Mouse (Mus musculus): Measurements from ENCODE around the gene Mtrf1. TPM values are rescaled to one million over a fixed set of nuclear protein-coding genes. Genes with fewer than 3 reads are reported as not detected.

Gene Mtrf1
- total and polyA plus RNA-seq, 3 experiments, result 8.2 to 21.1 (median 12.4) TPM

- H3K4me2 ChIP-seq (ENCODE audit: insufficient read depth, low read depth, poor library complexity, severe bottlenecking), result no peak overlapping the region
- no peaks in the 10 kb centered on the region for H3K79me2 ChIP-seq (replicated peaks; ENCODE audit: control insufficient read depth, extremely low read depth, insufficient read depth, poor library complexity, severe bottlenecking)
- H3K9me3 ChIP-seq (replicated peaks; ENCODE audit: low read length), result no peaks in the 10 kb centered on the region
- H3K9ac ChIP-seq (ENCODE audit: insufficient read depth, low read depth), result no peak overlapping the region
- H3K27me3 ChIP-seq (replicated peaks), result no peaks in the 10 kb centered on the region
- no peak for DNase-seq (ENCODE audit: extremely low read depth)
- no peak for TF ChIP-seq SIN3A (IDR thresholded peaks at IDR 0.05; ENCODE audit: low read length)
- TF ChIP-seq IRF4 (IDR thresholded peaks at IDR 0.05; ENCODE audit: low read depth, low read length), result no peak
- no peak for TF ChIP-seq CHD2 (IDR thresholded peaks at IDR 0.05; ENCODE audit: low read length)
- no peak for TF ChIP-seq E2F4 (IDR thresholded peaks at IDR 0.05; ENCODE audit: insufficient replicate concordance, low read depth, low read length)
- no peak for TF ChIP-seq RAD21 (IDR thresholded peaks at IDR 0.05; ENCODE audit: low read depth, low read length)
- TF ChIP-seq UBTF (IDR thresholded peaks at IDR 0.05; ENCODE audit: low read depth, low read length), result no peak
- no peak for TF ChIP-seq USF2 (conservative IDR thresholded peaks at IDR 0.05; ENCODE audit: low read depth, low read length)
- TF ChIP-seq USF1 (IDR thresholded peaks at IDR 0.05; ENCODE audit: low read depth, low read length), result no peak
- in situ Hi-C loops (cut with MboI; ENCODE audit: low pct_ligation_motif_present, low pct_unique_long_range_greater_than_20kb, low sequenced_read_pairs), result no loop called here
- peaks cover 11 to 62% of the 10 kb centered on the region in 2 experiments for H3K36me3 ChIP-seq (replicated peaks in 1 of 2; ENCODE audit: control insufficient read depth in 1 of 2, insufficient read depth in 1 of 2, low read length in 1 of 2)
- H3K4me1 ChIP-seq (ENCODE audit: control insufficient read depth in 1 of 2, insufficient read depth in 2 of 2), result peaks cover 0 to 5% of the 10 kb centered on the region in 2 experiments; a peak in 1 of 4 replicates
- H3K27ac ChIP-seq (ENCODE audit: insufficient read depth, low read depth), result no peak overlapping the region
- dilution Hi-C loops (cut with MboI; ENCODE audit: extremely low pct_ligation_motif_present, extremely low pct_unique_long_range_greater_than_20kb, low sequenced_read_pairs), result no loop called here
- no peak overlapping the region for H3K4me3 ChIP-seq (replicated peaks in 1 of 3; ENCODE audit: low read depth in 2 of 3, low read length in 2 of 3, poor library complexity in 1 of 3)
Observed at GRCm38 (mm10) chr14:79409278-79409830, 11.8 kb downstream of the Mtrf1 start.

- Histone ChIP-seq H3K9me3 (replicated peaks; ENCODE audit: low read length) (no peaks in the 10 kb centered on the region), H3K27ac (ENCODE audit: insufficient read depth, low read depth) (no peak overlapping the region), H3K4me3 (replicated peaks in 1 of 3; ENCODE audit: low read depth in 2 of 3, low read length in 2 of 3, poor library complexity in 1 of 3) (no peak overlapping the region), H3K27me3 (replicated peaks) (no peaks in the 10 kb centered on the region), H3K4me2 (ENCODE audit: insufficient read depth, low read depth, poor library complexity, severe bottlenecking) (no peak overlapping the region), H3K4me1 (ENCODE audit: control insufficient read depth in 1 of 2, insufficient read depth in 2 of 2) (peaks cover 0 to 5% of the 10 kb centered on the region in 2 experiments; a peak in 1 of 4 replicates), H3K9ac (ENCODE audit: insufficient read depth, low read depth) (no peak overlapping the region), H3K79me2 (replicated peaks; ENCODE audit: control insufficient read depth, extremely low read depth, insufficient read depth, poor library complexity, severe bottlenecking) (no peaks in the 10 kb centered on the region), H3K36me3 (replicated peaks in 1 of 2; ENCODE audit: control insufficient read depth in 1 of 2, insufficient read depth in 1 of 2, low read length in 1 of 2) (peaks cover 11 to 69% of the 10 kb centered on the region in 2 experiments)
- dilution Hi-C loops (cut with MboI; ENCODE audit: extremely low pct_ligation_motif_present, extremely low pct_unique_long_range_greater_than_20kb, low sequenced_read_pairs), result no loop called here
- no peak for DNase-seq (ENCODE audit: extremely low read depth)
- in situ Hi-C loops (cut with MboI; ENCODE audit: low pct_ligation_motif_present, low pct_unique_long_range_greater_than_20kb, low sequenced_read_pairs), result no loop called here
- TF ChIP-seq ZNF384 (IDR thresholded peaks at IDR 0.05; ENCODE audit: low read depth, low read length) (no peak), USF2 (conservative IDR thresholded peaks at IDR 0.05; ENCODE audit: low read depth, low read length) (no peak), MAX (IDR thresholded peaks at IDR 0.05; ENCODE audit: low read length) (no peak)
Observed at GRCm38 (mm10) chr14:79410662-79411061, 13.1 kb downstream of the Mtrf1 start.

GRCm38 (mm10) chr14:79413121-79413520 is 15.5 kb downstream of the Mtrf1 start:
- dilution Hi-C loops (cut with MboI; ENCODE audit: extremely low pct_ligation_motif_present, extremely low pct_unique_long_range_greater_than_20kb, low sequenced_read_pairs), result no loop called here
- no peak overlapping the region for H3K27ac ChIP-seq (ENCODE audit: insufficient read depth, low read depth)
- no peaks in the 10 kb centered on the region for H3K4me1 ChIP-seq (ENCODE audit: control insufficient read depth in 1 of 2, insufficient read depth in 2 of 2)
- no peak overlapping the region for H3K4me2 ChIP-seq (ENCODE audit: insufficient read depth, low read depth, poor library complexity, severe bottlenecking)
- no peak overlapping the region for H3K4me3 ChIP-seq (replicated peaks in 1 of 3; ENCODE audit: low read depth in 2 of 3, low read length in 2 of 3, poor library complexity in 1 of 3)
- no peaks in the 10 kb centered on the region for H3K9me3 ChIP-seq (replicated peaks; ENCODE audit: low read length)
- H3K79me2 ChIP-seq (replicated peaks; ENCODE audit: control insufficient read depth, extremely low read depth, insufficient read depth, poor library complexity, severe bottlenecking), result no peaks in the 10 kb centered on the region
- no peak overlapping the region for H3K9ac ChIP-seq (ENCODE audit: insufficient read depth, low read depth)
- in situ Hi-C loops (cut with MboI; ENCODE audit: low pct_ligation_motif_present, low pct_unique_long_range_greater_than_20kb, low sequenced_read_pairs), result no loop called here
- H3K27me3 ChIP-seq (replicated peaks), result no peaks in the 10 kb centered on the region
- DNase-seq (ENCODE audit: extremely low read depth), result no peak
- H3K36me3 ChIP-seq (replicated peaks in 1 of 2; ENCODE audit: control insufficient read depth in 1 of 2, insufficient read depth in 1 of 2, low read length in 1 of 2), result peaks cover 11 to 76% of the 10 kb centered on the region in 2 experiments
- TF ChIP-seq TCF12 (IDR thresholded peaks at IDR 0.05; ENCODE audit: low read depth, low read length) (no peak), CHD1 (IDR thresholded peaks at IDR 0.05; ENCODE audit: low read depth, low read length) (no peak), ZC3H11A (IDR thresholded peaks at IDR 0.05; ENCODE audit: low read depth, low read length) (no peak), MAFK (IDR thresholded peaks at IDR 0.05; ENCODE audit: insufficient replicate concordance, low read length) (no peak), CHD2 (IDR thresholded peaks at IDR 0.05; ENCODE audit: low read length) (no peak), CTCF (conservative IDR thresholded peaks at IDR 0.05 in 1 of 2, IDR thresholded peaks at IDR 0.05 in 1 of 2; ENCODE audit: low read depth in 2 of 2, low read length in 2 of 2) (no peak), ZKSCAN1 (IDR thresholded peaks at IDR 0.05; ENCODE audit: borderline replicate concordance, low read depth, low read length) (no peak), MAZ (IDR thresholded peaks at IDR 0.05; ENCODE audit: low read depth, low read length) (no peak), E2F4 (IDR thresholded peaks at IDR 0.05; ENCODE audit: insufficient replicate concordance, low read depth, low read length) (no peak), JUN (IDR thresholded peaks at IDR 0.05; ENCODE audit: insufficient read depth, low read depth, low read length) (no peak), NELFE (IDR thresholded peaks at IDR 0.05; ENCODE audit: low read depth, low read length) (no peak), MYC (IDR thresholded peaks at IDR 0.05; ENCODE audit: low read depth, low read length) (no peak), USF1 (IDR thresholded peaks at IDR 0.05; ENCODE audit: low read depth, low read length) (no peak), RCOR1 (conservative IDR thresholded peaks at IDR 0.05; ENCODE audit: low read depth, low read length) (no peak), MEF2A (IDR thresholded peaks at IDR 0.05; ENCODE audit: borderline replicate concordance, low read depth, low read length) (no peak), SMC3 (IDR thresholded peaks at IDR 0.05; ENCODE audit: low read depth, low read length) (no peak), ZNF384 (IDR thresholded peaks at IDR 0.05; ENCODE audit: low read depth, low read length) (no peak), POLR2AphosphoS2 (IDR thresholded peaks at IDR 0.05; ENCODE audit: low read depth, low read length) (no peak), NRF1 (IDR thresholded peaks at IDR 0.05; ENCODE audit: low read depth, low read length) (no peak)

Data from CH12.LX (cell line).